Mouse (Mus musculus) layer of hippocampus, adult 18-20 months (tissue): ENCODE data around the gene Ildr2. TPM values are rescaled to one million over a fixed set of nuclear protein-coding genes. Genes with fewer than 3 reads are reported as not detected.

Experiments used
- DNase-seq, 2 experiments: peaks; one replicate each; pipeline ENCODE4 v3.0.0; 2022; ENCODE audit warnings: low spot score in 2 of 2
- total RNA-seq, 2 experiments: library from RNA; stranded (reverse); gene quantifications; 2 replicates each; pipeline ENCODE4 v1.2.3; 2021

Gene Ildr2
- total RNA-seq, 2 experiments from 2014 or later, result 70.4 to 71.6 TPM

GRCm38 (mm10) chr1:166282597-166283210, 28.8 kb downstream of the Ildr2 start:
- peak; percentile 65 to 80 for DNase-seq

- no peak for DNase-seq
Observed at GRCm38 (mm10) chr1:166283451-166283850, 29.5 kb downstream of the Ildr2 start.

- DNase-seq, result no peak
Observed at GRCm38 (mm10) chr1:166284390-166284789, 30.5 kb downstream of the Ildr2 start.

- no peak for DNase-seq
Observed at GRCm38 (mm10) chr1:166286231-166286630, 32.3 kb downstream of the Ildr2 start.

- no peak for DNase-seq
Observed at GRCm38 (mm10) chr1:166290562-166290961, 36.6 kb downstream of the Ildr2 start.

- DNase-seq, result no peak
Observed at GRCm38 (mm10) chr1:166293086-166293485, 39.1 kb downstream of the Ildr2 start.

GRCm38 (mm10) chr1:166295548-166295947, 41.6 kb downstream of the Ildr2 start:
- DNase-seq, result no peak

GRCm38 (mm10) chr1:166296371-166296770, 42.4 kb downstream of the Ildr2 start:
- no peak for DNase-seq

- no peak for DNase-seq
Observed at GRCm38 (mm10) chr1:166296971-166297370, 43.0 kb downstream of the Ildr2 start.

GRCm38 (mm10) chr1:166297499-166298111, 43.7 kb downstream of the Ildr2 start:
- DNase-seq, result no peak

GRCm38 (mm10) chr1:166298884-166299283, 44.9 kb downstream of the Ildr2 start:
- DNase-seq, result no peak

GRCm38 (mm10) chr1:166299821-166300220, 45.9 kb downstream of the Ildr2 start:
- DNase-seq, result no peak

GRCm38 (mm10) chr1:166300526-166300925, 46.6 kb downstream of the Ildr2 start:
- no peak for DNase-seq

- peak in 1 of 2 experiments; percentile 79 for DNase-seq
Observed at GRCm38 (mm10) chr1:166304352-166305240, 50.7 kb downstream of the Ildr2 start.

GRCm38 (mm10) chr1:166308471-166308850, 54.5 kb downstream of the Ildr2 start:
- no peak for DNase-seq

- no peak for DNase-seq
Observed at GRCm38 (mm10) chr1:166308851-166309715, 55.1 kb downstream of the Ildr2 start.

GRCm38 (mm10) chr1:166311151-166311550, 57.2 kb downstream of the Ildr2 start:
- DNase-seq, result no peak

GRCm38 (mm10) chr1:166313637-166314036, 59.7 kb downstream of the Ildr2 start:
- peak in 1 of 2 experiments; percentile 62 for DNase-seq

GRCm38 (mm10) chr1:166315706-166316105, 61.8 kb downstream of the Ildr2 start:
- no peak for DNase-seq

GRCm38 (mm10) chr1:166319132-166319698, 65.3 kb downstream of the Ildr2 start:
- peak in 1 of 2 experiments; percentile 84 for DNase-seq

- DNase-seq, result no peak
Observed at GRCm38 (mm10) chr1:166326421-166326820, 72.5 kb downstream of the Ildr2 start.
